Mouse (Mus musculus): Measurements from ENCODE around the gene Olfr1221.
"Not testable (repeated sequence)": the region's sequence is repeated elsewhere in the genome, so short reads cannot be mapped to it uniquely, and the experiment has no call there.

Olfr1221 gene

GRCm38 (mm10) chr2:89117183-89117582, at the start of gene Olfr1221:
Olfr1221 (minus strand) TSS chr2:89117283.
- DNase-seq = no peak

- not testable (repeated sequence) for DNase-seq
Observed at GRCm38 (mm10) chr2:89164711-89165110, 47.6 kb upstream of the Olfr1221 start.

GRCm38 (mm10) chr2:89163991-89164390, 46.9 kb upstream of the Olfr1221 start, which contains the start of gene Olfr1224-ps1:
Olfr1224-ps1 (minus strand) TSS chr2:89164091.
- not testable (repeated sequence) for DNase-seq

- DNase-seq = no peak
Observed at GRCm38 (mm10) chr2:89151460-89151859, 34.4 kb upstream of the Olfr1221 start, which contains the start of gene Olfr1223. Olfr1223 (minus strand) TSS chr2:89151560.

GRCm38 (mm10) chr2:89132954-89133353, 15.9 kb upstream of the Olfr1221 start, which contains the start of gene Olfr1222:
Olfr1222 (minus strand) TSS chr2:89133054.
- DNase-seq = no peak

- DNase-seq = no peak
Observed at GRCm38 (mm10) chr2:89106735-89107134, 10.3 kb downstream of the Olfr1221 start, which contains the start of gene Olfr1220. Olfr1220 (minus strand) TSS chr2:89106835.

GRCm38 (mm10) chr2:89105651-89106050, 11.4 kb downstream of the Olfr1221 start:
- DNase-seq = no peak

- DNase-seq = no peak
Observed at GRCm38 (mm10) chr2:89093848-89094247, 23.2 kb downstream of the Olfr1221 start.

GRCm38 (mm10) chr2:89083413-89083812, 33.7 kb downstream of the Olfr1221 start, which contains the start of gene Olfr1219:
Olfr1219 (minus strand) TSS chr2:89083513.
- DNase-seq = no peak

- DNase-seq = no peak
Observed at GRCm38 (mm10) chr2:89081487-89081886, 35.6 kb downstream of the Olfr1221 start.

GRCm38 (mm10) chr2:89061087-89061486, 56.0 kb downstream of the Olfr1221 start, which contains the start of gene Olfr1218:
Olfr1218 (minus strand) TSS chr2:89061187.
- no peak for DNase-seq
